Mouse (Mus musculus) B cell, adult (primary cell): Measurements from ENCODE around the gene Hmgb3. TPM values are rescaled to one million over a fixed set of nuclear protein-coding genes. Genes with fewer than 3 reads are reported as not detected.

Source experiments
- total RNA-seq: library from RNA; stranded (reverse); gene quantifications from 4 replicates; pipeline ENCODE4 v1.2.4, GENCODE M21; 2023; ENCODE audit not compliant: inconsistent age

The Hmgb3 gene
- 7.2 to 13.4 TPM (median 11.1 TPM) in 4 replicates for total RNA-seq

DNA sequence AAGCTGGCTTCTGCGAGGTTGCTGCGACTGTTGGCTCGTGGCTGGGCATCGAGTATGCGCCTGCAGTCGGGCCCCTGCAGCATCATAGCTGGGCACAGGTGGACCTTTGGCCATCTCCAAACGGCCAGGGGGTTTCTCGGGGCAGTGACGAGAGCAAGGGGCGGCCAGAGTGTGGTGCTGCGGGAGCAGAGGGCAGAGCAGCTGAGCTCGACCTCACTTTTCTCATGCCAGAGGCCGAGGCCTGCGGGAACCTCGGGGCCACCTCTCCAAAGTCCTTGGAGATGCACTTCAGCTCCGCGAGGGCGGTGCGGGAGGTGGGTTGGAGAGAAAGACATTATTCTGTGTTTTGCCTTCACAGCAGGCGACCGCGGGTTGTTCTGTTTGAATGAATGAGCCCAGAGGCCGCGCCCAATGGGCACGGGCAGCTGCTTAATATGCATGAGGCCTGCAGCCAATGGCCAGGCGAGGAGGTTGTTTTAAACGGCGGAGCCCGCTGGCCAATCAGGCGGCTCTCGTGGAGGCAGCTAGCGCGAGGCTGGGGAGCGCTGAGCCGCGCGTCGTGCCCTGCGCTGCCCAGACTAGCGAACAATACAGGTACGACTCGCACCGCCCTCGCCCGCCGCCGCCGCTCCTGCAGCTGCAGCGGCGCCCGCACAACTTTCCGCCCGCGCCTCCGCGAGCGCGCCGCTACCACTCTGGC lies at the start of gene Hmgb3:
Hmgb3 (plus strand) TSS at position 504 of the 700 bp plus-strand sequence.

Other genes with a start within 250 kb of the Hmgb3 start
- gene Mtmr1, start 191.2 kb upstream of the Hmgb3 start, total RNA-seq, result 26.9 to 35.3 TPM (median 32.0 TPM) in 4 replicates
- 2.2 to 3.7 TPM (median 3.2 TPM) in 4 replicates for gene Cd99l2, start 63.1 kb upstream of the Hmgb3 start, total RNA-seq
- gene Gpr50, start 107.7 kb downstream of the Hmgb3 start, total RNA-seq, result not detected in 4 replicates